Mouse (Mus musculus): ENCODE data around the gene Ttc39a.

DNA sequence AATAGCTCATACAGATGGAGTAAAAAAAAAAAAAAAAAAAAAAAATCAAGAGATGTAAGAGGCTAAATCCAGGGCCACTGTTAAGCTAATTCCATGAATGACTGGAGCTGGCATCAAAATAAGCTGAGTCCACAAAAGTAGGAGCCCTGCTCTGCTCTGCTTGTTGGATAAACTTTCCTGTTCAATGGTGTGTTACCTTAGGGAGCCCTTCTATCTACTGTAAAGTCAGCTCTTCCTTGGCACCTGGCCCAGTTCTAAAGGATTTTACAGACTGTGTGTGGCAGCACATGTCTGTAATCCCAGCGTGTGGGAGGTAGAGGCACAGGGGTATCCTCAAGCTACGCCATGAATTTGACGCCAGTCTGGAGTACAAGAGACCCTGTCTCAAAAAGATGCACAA lies 34.6 kb downstream of the Ttc39a start:
- no peak for TF ChIP-seq CTCF (IDR thresholded peaks at IDR 0.05; ENCODE audit: borderline replicate concordance, insufficient read depth, low read depth, low read length)
- TF ChIP-seq POLR2A (IDR thresholded peaks at IDR 0.05; ENCODE audit: borderline replicate concordance, insufficient read depth, low read length), result no peak

Data from cerebellum, adult 2 months (tissue).